Mouse (Mus musculus): Measurements from ENCODE around the gene Ptcd3.

GRCm38 (mm10) chr6:71907702-71908235 is 781 bp downstream of the Ptcd3 start:
- no peak for TF ChIP-seq CTCF (IDR thresholded peaks at IDR 0.05)
- no peak for TF ChIP-seq POLR2A (IDR thresholded peaks at IDR 0.05; ENCODE audit: insufficient read depth, low read depth, low read length)
- no peak for TF ChIP-seq EP300 (IDR thresholded peaks at IDR 0.05; ENCODE audit: insufficient read depth, low read depth, low read length)

Measured in heart, adult 2 months (tissue).